Mouse (Mus musculus) intestine, embryonic 16.5 days (tissue): Measurements from ENCODE around the gene Tnip1. TPM values are rescaled to one million over a fixed set of nuclear protein-coding genes. Genes with fewer than 3 reads are reported as not detected.
A peak's percentile ranks its signal among the peaks of the same experiment; 100 is the strongest.

Experiments
- ATAC-seq: fragments of 200-750 bp; cut with Nextera tagmentation; 2 replicates; pipeline ENCODE4 v1.8.0; 2017; ENCODE audit warnings: moderate TSS enrichment, moderate library complexity
- H3K27ac ChIP-seq: fragments of 300-500 bp; sonication (generic); 2 replicates; pipeline ENCODE4 v1.5.1; 2014; ENCODE audit warnings: mild to moderate bottlenecking, low read length
- H3K27me3 ChIP-seq: fragments of 300-500 bp; sonication (generic); replicated peaks from 2 replicates; pipeline ENCODE4 v1.6.1; 2014; ENCODE audit warnings: low read length, control low read depth, mixed read lengths; ENCODE audit not compliant: control insufficient read depth, insufficient read depth
- H3K36me3 ChIP-seq: fragments of 300-500 bp; sonication (generic); 2 replicates; pipeline ENCODE4 v1.6.1; 2014; ENCODE audit warnings: low read length, control low read depth; ENCODE audit not compliant: control insufficient read depth, insufficient read depth
- H3K4me1 ChIP-seq: fragments of 300-500 bp; sonication (generic); 2 replicates; pipeline ENCODE4 v1.6.1; 2014; ENCODE audit warnings: low read length, control low read depth, mixed read lengths; ENCODE audit not compliant: control insufficient read depth, insufficient read depth
- H3K4me2 ChIP-seq: fragments of 300-500 bp; sonication (generic); 2 replicates; pipeline ENCODE4 v1.6.1; 2014; ENCODE audit warnings: low read depth, low read length, control low read depth
- H3K4me3 ChIP-seq: fragments of 300-500 bp; sonication (generic); 2 replicates; pipeline ENCODE4 v1.5.1; 2014; ENCODE audit warnings: mild to moderate bottlenecking, low read length
- H3K9ac ChIP-seq: fragments of 300-500 bp; sonication (generic); 2 replicates; pipeline ENCODE4 v1.6.1; 2014; ENCODE audit warnings: low read depth, low read length
- H3K9me3 ChIP-seq: fragments of 300-500 bp; sonication (generic); 2 replicates; pipeline ENCODE4 v1.6.1; 2016; ENCODE audit warnings: low read length, control low read depth; ENCODE audit not compliant: control insufficient read depth
- WGBS: fragments of 180-500 bp; shearing (Covaris S2); extraction: QIAGEN DNeasy Blood & Tissue Kit; methylation state at CpG from one replicate; pipeline ENCODE4 v1.1.7; 2014; 5-methylcytosine and 5-hydroxymethylcytosine counted together
- polyA plus RNA-seq: library from polyadenylated mRNA; unstranded; fragments of >200 nt; fragmentation: Nextera tagmentation; extraction: Ambion mirVana; gene quantifications from 2 replicates; pipeline ENCODE4 v1.2.1, GENCODE M21; 2015

The Tnip1 gene
- polyA plus RNA-seq, 1 experiment from 2014 or later, result 27.2 TPM

- Histone ChIP-seq H3K4me3 (no peak overlapping the region), H3K4me2 (no peak overlapping the region), H3K27ac (no peak overlapping the region), H3K4me1 (peaks cover 7% of the 10 kb centered on the region; the same call in 1 of the 2 replicates), H3K9me3 (no peaks in the 10 kb centered on the region), H3K36me3 (peaks cover 7% of the 10 kb centered on the region), H3K27me3 (no peaks in the 10 kb centered on the region), H3K9ac (no peak overlapping the region)
- no peak for ATAC-seq
- whole genome bisulfite sequencing, result 90% methylated on average over 3 of the region's 3 CpGs
Observed at GRCm38 (mm10) chr11:54911201-54911600, 51.5 kb downstream of the Tnip1 start.

DNA sequence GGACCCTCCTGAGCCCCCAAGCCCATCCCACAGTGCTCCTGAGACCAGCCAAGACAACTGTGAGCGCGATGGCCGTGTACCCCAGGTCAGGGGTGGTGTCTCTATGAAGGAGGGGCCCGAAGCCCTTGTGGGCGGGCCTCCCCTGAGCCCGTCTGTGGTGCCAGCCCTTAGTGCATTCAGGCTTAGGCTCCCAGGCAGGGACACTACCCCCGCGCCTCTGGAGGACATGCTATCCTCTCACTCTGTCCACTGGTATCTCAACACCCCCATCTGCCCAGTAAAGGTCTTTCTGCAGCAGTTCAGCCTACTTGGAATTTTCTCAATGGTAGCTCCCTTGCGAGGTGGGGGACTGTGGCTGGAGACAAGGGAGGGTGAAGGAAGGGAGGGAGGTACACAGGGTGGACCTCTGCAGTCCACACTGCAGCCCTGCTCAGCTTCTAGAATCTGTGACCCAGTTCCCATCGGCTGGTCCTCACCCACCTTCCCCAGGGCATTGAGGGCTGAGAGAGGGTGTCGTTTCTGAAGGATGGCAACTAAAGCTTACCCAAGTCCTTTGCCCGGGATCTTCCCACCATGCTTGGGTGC is 52.5 kb downstream of the Tnip1 start:
- peaks cover 7% of the 10 kb centered on the region for H3K36me3 ChIP-seq

DNA sequence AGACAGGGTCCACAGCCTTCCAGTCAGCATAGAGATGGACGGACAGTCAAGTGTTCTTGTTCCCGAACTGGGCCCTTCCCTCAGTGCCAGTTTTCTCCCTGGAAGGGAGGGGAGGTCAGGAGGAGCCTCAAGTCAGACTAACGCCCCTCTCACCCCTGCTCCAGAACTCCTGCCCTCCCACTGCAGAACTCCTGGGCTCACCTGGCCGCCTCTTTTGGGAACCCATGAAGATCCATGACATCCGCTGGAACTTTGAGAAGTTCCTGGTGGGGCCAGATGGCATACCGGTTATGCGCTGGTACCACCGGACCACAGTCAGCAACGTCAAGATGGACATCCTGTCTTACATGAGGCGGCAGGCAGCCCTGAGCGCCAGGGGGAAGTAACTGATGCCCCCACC is 53.4 kb downstream of the Tnip1 start:
- H3K27me3 ChIP-seq, result no peaks in the 10 kb centered on the region
- no peak for ATAC-seq
- WGBS, result 93% methylated on average over 11 of the region's 11 CpGs
- H3K36me3 ChIP-seq, result peaks cover 7% of the 10 kb centered on the region
- H3K9ac ChIP-seq, result no peak overlapping the region
- H3K27ac ChIP-seq, result no peak overlapping the region
- H3K4me2 ChIP-seq, result no peak overlapping the region
- H3K4me3 ChIP-seq, result no peak overlapping the region
- H3K4me1 ChIP-seq, result peaks cover 17% of the 10 kb centered on the region; the same call in 1 of the 2 replicates
- no peaks in the 10 kb centered on the region for H3K9me3 ChIP-seq

More for the DNA sequence above, 52.5 kb downstream of the Tnip1 start:
- Histone ChIP-seq H3K4me1 (peaks cover 10% of the 10 kb centered on the region; the same call in 1 of the 2 replicates), H3K9me3 (no peaks in the 10 kb centered on the region), H3K27ac (no peak overlapping the region), H3K27me3 (no peaks in the 10 kb centered on the region), H3K9ac (no peak overlapping the region), H3K4me2 (no peak overlapping the region), H3K4me3 (no peak overlapping the region)
- 88% methylated on average over 12 of the region's 12 CpGs for WGBS
- ATAC-seq, result no peak

DNA sequence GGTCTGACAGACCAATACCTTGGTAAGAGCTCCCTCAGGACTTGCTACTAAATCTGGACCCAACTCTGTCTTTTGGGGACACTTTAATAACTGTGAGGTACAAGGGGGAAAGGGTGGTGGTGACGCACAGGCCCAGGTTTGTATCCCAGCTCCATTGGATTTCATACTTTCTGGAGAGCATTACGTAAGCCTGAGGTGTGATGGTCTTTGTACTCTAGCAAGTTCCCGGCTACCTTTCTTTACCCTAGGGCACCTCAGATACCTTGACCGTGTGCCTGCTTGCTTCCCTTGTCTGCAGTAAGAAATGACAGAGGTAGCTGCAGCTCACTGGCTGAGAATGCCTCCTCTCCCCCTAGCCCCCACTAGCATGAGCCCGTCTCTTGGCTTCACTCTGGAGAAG is 55.5 kb downstream of the Tnip1 start:
- H3K9me3 ChIP-seq, result no peaks in the 10 kb centered on the region
- peaks cover 32% of the 10 kb centered on the region for H3K4me1 ChIP-seq
- no peak for ATAC-seq
- no peaks in the 10 kb centered on the region for H3K27me3 ChIP-seq
- no peak overlapping the region for H3K4me2 ChIP-seq
- peaks cover 2% of the 10 kb centered on the region for H3K36me3 ChIP-seq
- WGBS, result 83% methylated on average over 5 of the region's 5 CpGs
- H3K27ac ChIP-seq, result 0 out of 2 replicates have a peak overlapping the region, but pooled peaks have one; percentile 54
- no peak overlapping the region for H3K4me3 ChIP-seq
- no peak overlapping the region for H3K9ac ChIP-seq

GRCm38 (mm10) chr11:54906466-54906865 is 56.3 kb downstream of the Tnip1 start:
- Histone ChIP-seq H3K4me1 (peaks cover 33% of the 10 kb centered on the region), H3K36me3 (peaks cover 2% of the 10 kb centered on the region), H3K27ac (peak overlapping the region; percentile 54), H3K4me3 (no peak overlapping the region), H3K4me2 (no peak overlapping the region), H3K9me3 (no peaks in the 10 kb centered on the region), H3K27me3 (no peaks in the 10 kb centered on the region), H3K9ac (peak overlapping the region; percentile 41)
- ATAC-seq, result no peak
- WGBS, result 66% methylated on average over 4 of the region's 4 CpGs

GRCm38 (mm10) chr11:54905931-54906330 is 56.8 kb downstream of the Tnip1 start:
- H3K27ac ChIP-seq, result peak overlapping the region; percentile 54
- WGBS, result 38% methylated on average over 4 of the region's 4 CpGs
- peaks cover 33% of the 10 kb centered on the region for H3K4me1 ChIP-seq
- no peak overlapping the region; the same call in 1 of the 2 replicates for H3K4me2 ChIP-seq
- H3K27me3 ChIP-seq, result no peaks in the 10 kb centered on the region
- peaks cover 2% of the 10 kb centered on the region for H3K36me3 ChIP-seq
- H3K9me3 ChIP-seq, result no peaks in the 10 kb centered on the region
- peak; percentile 21 for ATAC-seq
- peak overlapping the region; percentile 41 for H3K9ac ChIP-seq
- no peak overlapping the region for H3K4me3 ChIP-seq

- Histone ChIP-seq H3K4me2 (no peak overlapping the region), H3K4me1 (peaks cover 33% of the 10 kb centered on the region), H3K9ac (no peak overlapping the region), H3K27ac (no peak overlapping the region), H3K9me3 (no peaks in the 10 kb centered on the region), H3K27me3 (no peaks in the 10 kb centered on the region), H3K36me3 (peaks cover 2% of the 10 kb centered on the region), H3K4me3 (no peak overlapping the region)
- WGBS, result 89% methylated on average over 3 of the region's 3 CpGs
- ATAC-seq, result no peak
Observed at GRCm38 (mm10) chr11:54905086-54905485, 57.6 kb downstream of the Tnip1 start.

- peak overlapping the region; percentile 66 for H3K4me3 ChIP-seq
- peak; percentile 59 for ATAC-seq
Observed at GRCm38 (mm10) chr11:54903940-54904706, 58.6 kb downstream of the Tnip1 start.

GRCm38 (mm10) chr11:54903339-54903738 is 59.4 kb downstream of the Tnip1 start:
- no peak for ATAC-seq
- 0 out of 2 replicates have a peak, but pooled peaks cover 2% of the 10 kb centered on the region for H3K36me3 ChIP-seq
- peak overlapping the region; percentile 67 for H3K27ac ChIP-seq

More at GRCm38 (mm10) chr11:54903940-54904706, 58.6 kb downstream of the Tnip1 start:
- Histone ChIP-seq H3K27me3 (no peaks in the 10 kb centered on the region), H3K9me3 (no peaks in the 10 kb centered on the region), H3K9ac (peak overlapping the region; percentile 74), H3K4me2 (peak overlapping the region; percentile 89), H3K27ac (peak overlapping the region; percentile 67), H3K36me3 (peaks cover 2% of the 10 kb centered on the region; the same call in 1 of the 2 replicates), H3K4me1 (peaks cover 33% of the 10 kb centered on the region)
- WGBS, result 45% methylated on average over 4 of the region's 4 CpGs

More at GRCm38 (mm10) chr11:54903339-54903738, 59.4 kb downstream of the Tnip1 start:
- Histone ChIP-seq H3K4me3 (peak overlapping the region; percentile 66), H3K27me3 (no peaks in the 10 kb centered on the region), H3K4me2 (peak overlapping the region; percentile 89), H3K9me3 (no peaks in the 10 kb centered on the region), H3K9ac (peak overlapping the region; percentile 74), H3K4me1 (peaks cover 33% of the 10 kb centered on the region)
- 63% methylated on average over 5 of the region's 5 CpGs for whole genome bisulfite sequencing
